Mouse (Mus musculus) cerebellum, postnatal 14 days (tissue): ENCODE measurements around the gene March5.
"Not testable (repeated sequence)": the region's sequence is repeated elsewhere in the genome, so short reads cannot be mapped to it uniquely, and the experiment has no call there.

ENCODE experiments used
- DNase-seq, 2 experiments: peaks; one replicate each; pipeline ENCODE4 v3.0.0; 2021; ENCODE audit warnings: mixed read lengths in 2 of 2

March5 gene

DNA sequence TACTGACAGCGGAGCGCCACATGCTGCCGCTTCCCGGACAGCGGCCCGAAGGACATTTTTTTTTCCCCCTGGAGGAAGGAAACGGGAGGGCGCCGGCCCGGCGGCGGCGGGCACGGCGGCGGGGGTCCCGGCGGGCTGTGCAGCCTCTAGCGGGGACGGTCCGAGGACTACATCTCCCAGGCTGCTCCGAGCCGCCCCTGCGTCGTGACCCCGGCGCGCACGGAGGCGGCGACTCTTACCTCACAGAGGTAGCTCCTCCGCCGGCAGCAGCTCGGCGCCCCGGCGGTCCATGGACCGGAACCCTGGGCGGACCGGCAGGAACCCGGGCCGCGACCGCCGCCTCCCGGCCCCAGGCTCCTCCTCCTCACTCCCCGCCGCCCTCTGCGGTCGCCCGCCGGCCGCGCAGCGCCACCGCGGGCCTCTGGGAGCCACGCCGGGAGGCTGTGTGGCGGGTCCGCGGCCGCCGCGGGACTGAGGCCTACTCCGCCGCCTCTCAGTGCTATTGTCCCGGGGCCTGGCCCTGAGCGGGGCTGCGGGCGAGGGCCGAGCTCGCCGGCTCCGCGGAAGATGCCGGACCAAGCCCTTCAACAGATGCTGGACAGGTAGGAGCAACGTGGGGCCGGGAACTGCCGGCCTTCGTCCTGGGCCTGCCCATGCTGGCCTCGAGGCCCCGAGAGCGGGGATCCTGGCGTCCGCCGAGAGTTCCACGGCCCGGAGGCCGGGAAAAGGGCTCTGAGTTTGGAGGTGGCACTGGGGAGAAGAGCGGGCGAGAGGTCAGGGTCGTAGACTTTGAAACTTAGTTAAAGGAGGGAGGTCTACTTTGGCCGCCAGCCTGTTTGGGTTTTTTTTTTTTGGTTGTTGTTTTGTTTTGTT is at the start of gene March5:
Gene March5 (plus strand): TSS at position 241 of the 873 bp plus-strand sequence.
- peak; percentile 89 to 93 for DNase-seq

DNA sequence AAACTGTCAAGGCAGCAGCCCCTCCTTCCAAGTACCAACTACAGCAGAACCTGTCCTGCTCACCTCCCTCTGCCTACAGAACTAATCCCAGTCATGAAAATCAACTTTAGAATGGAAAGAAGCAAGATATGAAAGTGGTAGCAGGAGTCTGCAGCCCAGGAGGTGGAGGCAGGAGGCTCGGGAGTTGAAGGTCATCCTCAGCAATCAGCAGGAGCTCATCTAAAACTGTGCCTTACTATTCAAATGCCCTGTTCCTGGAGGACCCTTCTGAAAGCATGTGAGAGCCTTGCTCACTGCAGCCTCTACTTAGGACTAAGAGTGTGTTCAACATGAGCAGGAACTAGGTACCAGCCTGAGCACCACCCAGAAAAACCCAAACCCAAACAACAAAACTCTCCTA is 35.2 kb upstream of the March5 start:
- peak in 1 of 2 experiments; percentile 17 for DNase-seq

GRCm38 (mm10) chr19:37172566-37173130 is 34.7 kb upstream of the March5 start:
- DNase-seq: peak; percentile 29 to 46

DNA sequence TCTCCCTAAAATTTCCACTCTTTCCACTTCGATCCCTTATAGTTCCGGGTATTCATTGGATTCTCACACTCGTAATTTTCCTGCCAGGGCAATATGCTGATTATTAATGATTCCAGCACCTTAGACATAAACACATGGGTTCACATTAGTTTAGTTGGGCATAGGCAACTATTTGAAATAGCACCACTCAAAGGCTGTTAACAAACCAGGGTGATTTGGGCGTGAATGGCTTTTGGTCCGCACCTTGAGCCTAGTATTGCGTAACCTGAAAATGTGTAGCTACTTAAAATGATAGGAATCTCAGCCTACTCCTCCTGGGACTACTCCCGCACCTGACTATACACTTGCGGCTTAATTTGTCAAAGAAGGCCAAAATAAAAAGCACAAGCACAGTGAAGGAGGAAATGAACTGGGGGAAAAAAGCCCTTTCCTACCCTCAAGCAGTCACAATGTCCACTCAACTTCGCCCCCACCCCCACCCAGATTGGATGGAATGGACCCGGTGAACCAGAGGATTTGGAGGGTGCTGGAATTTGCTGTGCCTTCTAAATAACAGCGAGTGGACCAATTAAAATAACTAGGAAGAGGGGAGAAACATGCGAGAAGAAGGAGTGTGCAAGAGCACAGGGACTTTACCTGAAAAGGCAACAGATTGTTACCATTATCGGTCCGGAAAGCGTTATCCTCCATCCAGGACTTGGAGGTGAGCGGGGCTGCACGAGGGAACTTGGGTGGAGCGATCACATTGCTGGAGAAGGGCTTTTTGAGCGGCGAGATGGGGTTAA is 33.8 kb upstream of the March5 start:
- peak in 1 of 2 experiments; percentile 25 for DNase-seq

- DNase-seq: peak; percentile 83
Observed at GRCm38 (mm10) chr19:37174116-37174715, 33.1 kb upstream of the March5 start.

DNA sequence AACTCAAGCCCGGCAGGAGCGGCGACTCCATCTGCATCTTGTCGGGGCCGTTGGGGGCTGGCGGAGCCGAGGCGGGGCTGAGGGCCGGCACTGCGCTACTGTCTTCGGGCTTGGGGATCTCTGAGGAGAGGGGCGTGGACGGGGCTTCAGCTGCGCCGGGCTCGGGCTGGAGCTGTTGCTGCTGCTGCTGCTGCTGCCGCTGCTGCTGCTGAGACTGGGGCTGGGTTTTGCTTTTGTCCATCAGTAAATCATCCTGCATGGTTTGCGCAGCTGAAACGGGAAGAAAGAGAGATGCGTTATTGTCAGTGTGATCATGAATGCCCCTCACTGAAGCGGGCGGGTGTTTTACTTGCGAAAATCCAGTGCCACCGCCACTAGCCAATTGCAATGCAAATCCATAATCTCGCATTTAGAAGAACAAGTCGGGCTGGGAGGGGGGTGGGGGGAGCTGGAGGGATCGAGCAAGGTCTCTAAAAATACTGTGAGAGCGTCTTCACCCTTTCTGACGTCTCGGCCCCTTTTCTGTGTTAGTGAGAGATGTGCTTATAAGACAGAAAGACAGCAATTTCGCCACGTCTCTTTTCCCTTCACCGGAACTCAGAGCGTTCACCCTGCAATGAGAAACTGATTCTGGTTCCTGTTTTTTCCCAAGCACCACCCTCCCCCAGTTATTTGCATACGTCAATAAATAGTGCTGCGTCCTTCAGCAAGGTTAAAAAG is 32.5 kb upstream of the March5 start:
- peak; percentile 61 to 70 for DNase-seq

DNA sequence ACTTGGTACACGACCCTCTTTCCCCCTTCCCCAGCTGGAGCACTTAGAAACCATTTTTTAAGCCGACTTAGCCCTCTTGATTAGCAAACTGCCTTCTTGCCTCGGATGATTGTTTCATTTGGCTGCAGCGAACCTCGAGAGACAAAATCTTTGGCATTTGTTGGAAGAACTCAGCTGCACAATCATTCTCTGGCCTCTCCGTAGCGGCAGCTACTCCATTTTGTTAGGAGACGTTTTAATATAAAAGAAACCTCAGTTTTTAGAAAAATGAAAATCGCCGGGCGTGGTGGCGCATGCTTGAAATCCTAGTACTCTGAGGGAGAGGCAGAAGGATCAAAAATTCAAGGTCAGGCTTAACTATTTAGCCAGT is 31.9 kb upstream of the March5 start:
- DNase-seq: no peak

DNA sequence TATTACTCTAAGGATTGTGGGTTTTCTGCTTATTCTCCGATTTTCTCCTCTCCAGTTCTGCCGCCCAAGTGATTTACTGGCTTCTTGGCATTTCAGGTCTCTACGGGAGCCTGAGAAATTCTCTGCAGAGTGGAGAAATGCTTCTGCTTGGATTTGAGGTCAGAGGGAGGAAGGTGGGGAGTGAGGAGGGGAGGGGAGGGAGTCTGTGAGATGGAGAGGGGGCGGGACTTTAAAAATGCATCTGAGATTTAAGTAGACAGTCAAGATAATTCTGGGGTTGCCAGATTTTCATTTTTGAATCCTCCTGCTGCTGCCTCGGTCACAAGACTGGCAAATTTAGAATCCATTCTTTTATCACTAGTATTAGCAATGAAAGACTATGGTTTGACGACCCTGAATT is 31.4 kb upstream of the March5 start:
- DNase-seq: peak; percentile 60 to 65

DNA sequence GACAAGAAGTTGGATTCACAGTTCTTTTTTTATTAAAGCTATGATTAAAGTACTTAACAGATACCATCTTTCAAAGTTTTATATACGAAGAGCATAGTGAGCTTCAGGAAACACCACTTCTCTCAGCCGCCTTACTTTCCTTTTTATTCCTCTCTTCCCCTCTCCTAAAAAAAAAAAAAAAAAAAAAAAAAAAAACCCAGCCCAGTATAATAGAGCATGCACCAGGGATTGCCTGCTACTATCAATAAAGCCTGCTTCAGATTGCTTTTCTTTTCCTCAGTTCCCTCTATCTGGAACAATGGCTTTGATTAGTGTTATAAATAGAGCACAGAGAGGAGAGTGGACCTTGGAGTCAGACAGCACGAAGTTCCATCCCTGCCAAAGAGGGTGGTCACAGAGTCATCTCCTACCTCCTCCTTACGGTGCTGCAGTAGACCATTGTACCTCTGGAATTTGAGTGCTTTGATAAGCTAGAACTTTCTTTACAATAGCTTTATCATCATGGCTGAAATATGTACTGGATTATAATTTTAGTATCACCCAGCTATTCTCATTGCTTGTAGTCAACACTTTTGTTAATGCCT is 30.4 kb upstream of the March5 start:
- DNase-seq: peak; percentile 17 to 39

GRCm38 (mm10) chr19:37177819-37178708 is 29.3 kb upstream of the March5 start:
- peak; percentile 74 to 77 for DNase-seq

- DNase-seq: no peak
Observed at GRCm38 (mm10) chr19:37188366-37188948, 18.9 kb upstream of the March5 start.

GRCm38 (mm10) chr19:37192475-37193058 is 14.8 kb upstream of the March5 start:
- DNase-seq: no peak

GRCm38 (mm10) chr19:37198165-37198880 is 9.0 kb upstream of the March5 start:
- DNase-seq: no peak

- DNase-seq: no peak
Observed at GRCm38 (mm10) chr19:37199889-37200288, 7.5 kb upstream of the March5 start.

DNA sequence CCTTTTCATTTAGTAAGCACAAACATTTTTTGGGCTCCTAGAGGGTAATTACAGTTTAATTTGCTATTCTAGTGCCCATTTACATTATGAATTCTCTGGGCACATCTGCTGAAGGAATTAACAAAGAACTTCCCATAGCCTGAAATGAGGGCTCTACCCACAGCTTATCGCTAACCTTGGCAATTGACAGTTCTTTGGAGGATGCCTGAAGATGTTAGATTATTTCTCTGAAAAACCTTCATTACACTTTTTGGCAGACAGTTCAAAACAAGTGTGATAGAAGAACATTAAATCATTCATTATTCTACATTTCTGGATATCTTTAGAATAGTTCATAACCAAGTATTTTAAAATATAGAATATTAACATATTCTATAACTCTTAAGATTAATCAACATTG is 4.0 kb upstream of the March5 start:
- no peak for DNase-seq

GRCm38 (mm10) chr19:37205155-37205554 is 2.2 kb upstream of the March5 start:
- DNase-seq: not testable (repeated sequence)

DNA sequence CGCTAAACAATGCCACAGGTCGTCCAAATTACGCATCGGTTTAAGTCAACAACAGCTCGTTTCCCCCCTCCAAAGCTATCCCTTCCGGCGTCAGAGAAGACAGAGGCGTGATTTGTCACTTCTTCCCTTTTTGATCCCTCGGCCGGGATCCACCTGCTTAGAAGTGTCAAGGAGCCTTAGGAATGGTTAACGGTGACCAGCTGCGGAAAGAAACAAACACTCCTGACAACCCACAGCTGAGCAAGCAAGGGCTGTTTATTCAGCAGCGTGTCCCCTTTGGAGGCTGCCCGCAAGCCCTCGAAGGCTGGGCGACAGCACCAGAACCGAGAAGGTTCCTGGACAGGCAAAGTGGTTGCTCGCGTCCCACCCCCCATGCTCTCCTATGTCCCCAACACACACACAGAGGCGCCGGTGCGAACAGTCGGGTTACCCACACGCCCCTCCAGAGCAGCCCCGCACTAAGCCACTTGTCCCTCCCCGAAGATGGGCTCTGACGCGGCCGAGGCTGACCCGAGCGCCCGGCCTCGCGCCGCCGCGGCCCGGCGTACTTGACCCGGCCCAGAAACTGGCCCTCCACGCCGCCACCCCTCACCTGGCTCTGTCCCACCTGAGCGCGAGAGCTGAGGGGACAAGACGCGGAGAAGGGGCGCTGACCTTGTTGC is 571 bp upstream of the March5 start:
- peak in 1 of 2 experiments; percentile 61 for DNase-seq

DNA sequence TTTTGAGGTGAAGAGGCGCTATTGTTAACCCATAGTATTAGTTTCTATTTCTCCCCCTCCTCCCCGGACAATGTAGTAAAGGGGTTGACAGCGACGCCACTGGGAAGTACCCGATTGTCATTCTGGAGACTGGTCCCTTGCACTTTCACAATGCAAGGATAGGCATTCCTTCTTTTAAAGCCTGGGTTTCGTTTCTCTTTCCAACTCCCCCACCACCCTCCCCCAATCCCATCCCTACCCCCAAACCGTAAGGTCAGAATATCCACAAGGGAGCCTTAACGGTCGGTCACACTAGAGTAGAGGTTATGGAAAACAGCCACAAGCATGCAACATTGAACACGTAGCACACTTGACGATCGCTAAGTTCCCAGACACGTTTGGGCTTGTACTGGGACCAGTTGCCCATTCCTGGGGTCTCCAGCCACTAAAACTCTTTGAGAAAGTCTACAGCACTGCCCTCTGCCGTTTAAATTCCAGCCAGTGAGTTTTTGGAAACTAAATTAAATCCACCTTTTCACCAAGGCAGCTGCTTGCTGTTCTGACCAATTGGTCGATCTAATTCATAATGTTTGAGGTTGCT is 923 bp downstream of the March5 start, which contains the start of gene Cpeb3:
Gene Cpeb3 (minus strand): TSS at position 426 of the 580 bp plus-strand sequence.
- DNase-seq: peak; percentile 48 to 57
